Mouse (Mus musculus): ENCODE measurements around the gene Hnrnph2.

DNA sequence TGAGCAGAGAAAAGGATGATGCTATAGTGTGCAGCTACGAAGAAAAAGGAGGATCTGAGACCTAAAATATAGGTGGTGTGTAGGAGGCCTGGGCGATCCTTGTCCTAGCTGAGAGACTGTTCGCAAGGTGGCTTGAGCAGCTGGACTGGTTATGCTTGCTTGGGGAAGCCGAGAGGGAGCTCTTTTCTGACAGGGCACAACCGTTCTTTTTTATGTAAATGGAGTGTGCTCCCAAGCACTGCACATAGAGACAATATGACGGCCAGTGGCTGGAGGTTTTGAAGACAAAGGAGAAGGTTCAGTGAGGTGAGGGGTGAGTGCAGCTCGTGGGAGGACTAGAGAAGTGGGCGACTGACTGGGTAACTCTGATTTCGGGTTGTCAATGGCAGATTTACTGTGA lies 18.7 kb downstream of the Hnrnph2 start:
- TF ChIP-seq POLR2A (IDR thresholded peaks at IDR 0.05; ENCODE audit: extremely low read depth, insufficient read depth, low read length) (no peak), CTCF (IDR thresholded peaks at IDR 0.05; ENCODE audit: extremely low read depth, insufficient read depth, low read length) (no peak)

All from cortical plate, adult 2 months (tissue).